Mouse (Mus musculus) effector memory CD4-positive, alpha-beta T cell, adult 7 months (primary cell): ENCODE results near the gene Trabd. TPM values are rescaled to one million over a fixed set of nuclear protein-coding genes. Genes with fewer than 3 reads are reported as not detected.

Experiments
- polyA plus RNA-seq: library from polyadenylated mRNA; unstranded; fragments of 100-300 nt; shearing (Covaris generic); gene quantifications from one replicate; pipeline ENCODE4 v1.2.1, GENCODE M21; 2017

Trabd gene
- polyA plus RNA-seq, result 51.8 TPM

GRCm38 (mm10) chr15:89074613-89075477 lies at the start of gene Trabd:
Trabd (plus strand) TSS chr15:89075124.

DNA sequence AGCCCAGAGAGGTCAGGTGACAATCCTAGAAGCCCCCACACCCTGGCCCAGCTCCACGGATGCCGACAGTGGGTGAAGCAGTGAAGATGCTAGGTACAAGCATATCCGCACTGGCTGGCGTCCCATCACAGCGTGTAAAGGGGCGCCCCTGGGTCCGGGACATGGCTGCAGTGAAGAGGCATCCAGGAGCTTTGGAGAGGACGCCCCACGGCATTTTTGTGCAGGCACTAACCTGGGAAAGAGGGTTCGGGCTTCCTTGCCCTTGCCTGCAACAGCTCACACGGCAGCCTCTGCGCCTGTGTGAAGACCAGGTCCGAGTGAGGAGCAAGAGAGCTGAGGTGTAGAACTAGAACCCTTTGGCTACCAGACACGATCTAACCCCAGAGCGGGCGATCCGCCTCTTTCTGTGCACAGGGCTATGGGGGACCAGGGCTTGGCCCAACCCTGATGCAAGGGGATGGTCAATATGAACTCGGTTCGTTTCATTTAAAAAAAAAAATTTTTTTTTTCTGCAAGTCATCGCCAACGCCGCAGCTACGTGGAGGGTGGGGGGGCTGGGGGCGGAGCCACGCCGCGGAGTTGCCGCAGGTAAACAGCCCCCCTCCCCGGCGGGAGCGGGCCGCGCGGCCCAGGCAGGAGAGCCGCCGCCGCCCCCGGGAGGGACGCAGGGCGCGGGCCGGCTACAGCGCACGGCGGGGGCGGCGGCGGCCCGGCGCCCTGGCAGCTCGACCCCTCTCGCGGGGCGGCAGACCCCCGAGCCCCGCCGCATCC lies 15.6 kb upstream of the Trabd start, which contains the start of gene Panx2:
Gene Panx2 (plus strand): TSS at position 574 of the 771 bp plus-strand sequence.

GRCm38 (mm10) chr15:89088607-89089247 lies 13.8 kb downstream of the Trabd start, which contains the start of gene Selenoo:
Selenoo (plus strand) TSS chr15:89089084.

GRCm38 (mm10) chr15:89122649-89123366 lies 47.9 kb downstream of the Trabd start, which contains the start of gene Tubgcp6:
Tubgcp6 (minus strand) TSS chr15:89123112.

GRCm38 (mm10) chr15:89128382-89129350 lies 53.7 kb downstream of the Trabd start, which contains the start of gene Hdac10:
Hdac10 (minus strand) TSS chr15:89128700.

Other genes starting within 250 kb of the Trabd start
- 96.8 TPM for gene Pim3, start 212.9 kb upstream of the Trabd start, polyA plus RNA-seq
- gene Ttll8, start 120.7 kb upstream of the Trabd start, polyA plus RNA-seq, result not detected
- gene Mlc1, start 96.1 kb upstream of the Trabd start, polyA plus RNA-seq, result not detected
- gene Mov10l1, start 92.2 kb upstream of the Trabd start, polyA plus RNA-seq, result not detected
- not detected for gene Panx2, start 15.4 kb upstream of the Trabd start, polyA plus RNA-seq
- 37.3 TPM for gene Selenoo, start 14.0 kb downstream of the Trabd start, polyA plus RNA-seq
- gene Tubgcp6, start 48.0 kb downstream of the Trabd start, polyA plus RNA-seq, result 17.4 TPM
- 29.6 TPM for gene Hdac10, start 53.6 kb downstream of the Trabd start, polyA plus RNA-seq
- gene Mapk12, start 65.6 kb downstream of the Trabd start, polyA plus RNA-seq, result 3.8 TPM
- 27.4 TPM for gene Mapk11, start 74.5 kb downstream of the Trabd start, polyA plus RNA-seq
- 0.32 TPM for gene Plxnb2, start 105.7 kb downstream of the Trabd start, polyA plus RNA-seq
- gene Dennd6b, start 121.4 kb downstream of the Trabd start, polyA plus RNA-seq, result 44.6 TPM
- gene Ppp6r2, start 136.4 kb downstream of the Trabd start, polyA plus RNA-seq, result 16.7 TPM
- gene Sbf1, start 240.2 kb downstream of the Trabd start, polyA plus RNA-seq, result 99.5 TPM
- gene Adm2, start 247.6 kb downstream of the Trabd start, polyA plus RNA-seq, result not detected